Mouse (Mus musculus): ENCODE data around the gene Gm20431.

The Gm20431 gene

DNA sequence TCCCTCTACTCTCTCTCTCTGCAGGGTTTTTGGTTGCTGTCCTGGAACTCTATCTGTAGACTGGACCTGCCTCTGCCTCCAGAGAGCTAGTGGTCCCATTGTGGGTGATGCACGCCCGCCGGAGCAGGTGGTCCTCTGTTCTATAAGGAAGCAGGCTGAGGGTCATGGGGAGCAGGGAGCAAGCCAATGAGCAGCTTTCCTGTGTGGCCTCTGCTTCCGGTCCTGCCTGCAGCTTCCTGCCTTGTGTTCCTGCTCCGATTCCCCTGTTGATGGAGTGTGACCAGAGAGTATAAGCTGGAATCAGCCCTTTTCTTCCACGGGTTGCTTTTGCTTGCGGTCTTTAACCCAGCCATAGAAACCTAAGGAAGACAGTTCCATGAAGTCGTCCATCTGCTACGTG, 93.2 kb downstream of the Gm20431 start:
- DNase-seq (ENCODE audit: low spot score): no peak

DNA sequence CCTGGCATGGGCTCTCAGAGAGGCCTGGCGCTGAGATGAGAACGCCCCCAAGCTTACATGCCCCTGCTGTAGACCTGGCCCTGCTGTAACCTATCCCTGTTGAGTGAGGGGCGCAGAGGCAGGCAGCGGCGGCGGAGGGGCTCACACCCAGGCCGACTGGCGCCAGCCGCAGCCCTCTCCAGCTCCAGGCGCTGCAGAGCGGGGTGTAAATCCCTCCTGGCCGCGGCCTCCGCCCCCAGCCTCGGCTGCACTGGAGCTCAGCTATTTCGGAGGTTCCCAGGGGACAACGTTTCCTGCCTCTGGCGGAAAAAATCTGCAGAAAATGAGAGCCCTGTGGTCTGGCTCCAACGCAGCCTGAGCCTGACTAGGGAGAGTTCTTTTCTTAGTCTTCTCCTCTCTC, 95.6 kb downstream of the Gm20431 start:
- DNase-seq (ENCODE audit: low spot score): no peak

DNA sequence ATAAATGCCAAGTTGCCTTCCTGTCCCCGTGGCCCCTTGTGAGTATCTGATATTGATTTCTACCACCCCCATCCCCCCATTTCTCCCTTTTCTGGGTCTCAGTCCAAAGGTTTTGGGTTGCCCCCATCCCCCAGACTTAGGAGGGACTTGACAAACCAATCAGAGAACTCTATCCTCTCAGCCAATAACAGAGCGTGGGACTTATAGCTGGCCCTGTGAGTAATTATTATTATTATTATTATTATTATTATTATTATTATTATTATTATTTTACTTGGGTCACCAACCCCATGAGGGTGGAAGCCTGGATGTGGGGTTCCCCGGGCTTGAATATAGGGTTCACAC, 96.0 kb downstream of the Gm20431 start:
- no peak for DNase-seq (ENCODE audit: low spot score)

DNA sequence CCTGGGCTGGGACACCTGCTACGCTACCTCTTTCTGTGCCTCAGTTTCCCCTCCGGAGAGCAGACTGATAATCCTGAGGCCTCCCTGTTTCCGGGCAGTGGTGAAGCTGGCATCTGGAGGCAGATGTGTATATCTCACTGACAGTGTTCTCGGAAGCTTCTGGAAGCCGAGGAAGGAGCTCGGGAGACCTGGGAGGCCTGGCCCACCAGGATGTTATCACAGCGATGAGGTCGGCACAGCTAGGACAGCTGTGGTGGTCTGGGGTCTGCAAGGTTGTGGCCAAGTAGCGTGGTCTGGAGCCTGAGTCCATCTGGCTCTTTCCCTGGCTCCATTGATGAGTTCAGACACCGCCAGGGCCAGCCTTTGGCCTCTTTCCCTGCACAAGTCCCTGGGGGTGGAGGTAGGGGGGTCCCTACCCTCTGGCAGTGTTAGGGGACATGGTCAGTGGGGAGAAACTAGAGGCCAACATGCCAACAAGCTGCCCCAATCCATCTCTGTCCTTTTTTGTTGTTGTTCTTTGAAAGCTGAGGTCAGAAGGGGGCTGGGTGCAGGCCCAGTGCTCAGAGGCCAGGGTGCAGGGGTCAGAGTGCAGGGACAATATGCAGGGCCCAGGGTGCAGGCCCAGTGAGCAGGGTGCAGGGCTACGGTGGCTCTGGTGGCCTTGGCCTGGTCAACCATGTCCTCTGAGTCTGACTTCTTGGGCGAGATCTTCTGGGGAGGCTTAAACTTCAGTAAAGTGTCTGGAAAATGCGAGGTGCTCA, 96.6 kb downstream of the Gm20431 start:
- DNase-seq (ENCODE audit: low spot score): no peak

DNA sequence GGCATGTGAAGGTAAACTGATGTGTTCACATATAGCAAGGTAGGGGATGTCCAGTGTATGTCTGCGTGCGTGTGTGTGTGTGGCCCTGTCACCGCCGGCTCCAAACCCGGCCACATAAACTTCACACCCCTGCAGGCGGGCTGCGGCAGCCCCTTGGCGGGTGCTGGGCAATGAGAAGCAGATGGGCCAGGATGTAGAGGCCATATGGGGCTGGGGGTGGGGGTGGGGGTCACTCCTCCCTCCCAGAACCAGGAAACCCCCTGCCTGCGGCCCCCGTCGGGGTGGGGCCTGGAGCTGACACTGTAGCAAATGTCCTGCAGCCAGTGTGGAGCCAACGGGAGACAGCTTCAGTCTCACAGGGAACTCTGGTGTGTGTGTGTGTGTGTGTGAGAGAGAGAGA, 97.6 kb downstream of the Gm20431 start:
- no peak for DNase-seq (ENCODE audit: low spot score)

DNA sequence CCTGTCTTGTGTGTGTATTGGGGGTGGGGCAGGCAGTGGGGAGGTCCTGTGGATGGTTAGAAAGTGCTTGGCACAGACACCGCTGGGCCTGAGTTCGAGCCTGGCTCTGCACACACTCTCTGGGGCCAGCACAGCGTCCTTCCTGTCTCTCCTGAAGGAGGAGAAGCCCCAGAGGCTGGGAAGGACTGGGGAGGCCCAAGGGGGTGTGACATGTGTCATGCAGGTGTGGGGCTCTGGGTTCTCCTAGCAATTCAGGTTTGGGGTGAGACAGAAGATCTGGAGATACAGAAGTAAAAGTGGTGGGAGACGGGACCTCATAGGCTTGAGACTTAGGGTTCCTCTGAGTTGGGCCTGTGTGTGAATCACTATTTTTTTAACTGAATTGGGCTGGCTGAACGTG, 98.3 kb downstream of the Gm20431 start:
- DNase-seq (ENCODE audit: low spot score): no peak

DNA sequence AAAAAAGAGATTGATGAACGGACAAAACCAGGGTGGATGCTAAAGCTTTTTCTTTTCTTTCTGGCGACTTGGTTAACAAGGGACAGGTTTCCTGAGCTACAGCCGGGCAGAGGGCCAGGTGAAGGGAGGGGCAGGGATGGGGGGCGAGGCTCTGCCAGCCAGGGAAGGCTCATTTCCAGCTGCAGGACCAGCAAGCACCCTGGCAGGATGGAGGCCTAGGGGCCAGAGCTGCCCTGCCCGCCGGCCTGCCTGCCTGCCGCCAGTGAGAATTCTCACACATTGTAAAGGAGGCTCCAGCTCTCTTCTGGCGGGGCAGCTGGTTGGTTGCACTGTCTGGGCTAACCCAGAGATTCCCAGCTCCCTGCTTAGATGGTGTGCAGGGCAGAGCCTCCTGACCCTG, 99.2 kb downstream of the Gm20431 start:
- DNase-seq (ENCODE audit: low spot score): no peak

DNA sequence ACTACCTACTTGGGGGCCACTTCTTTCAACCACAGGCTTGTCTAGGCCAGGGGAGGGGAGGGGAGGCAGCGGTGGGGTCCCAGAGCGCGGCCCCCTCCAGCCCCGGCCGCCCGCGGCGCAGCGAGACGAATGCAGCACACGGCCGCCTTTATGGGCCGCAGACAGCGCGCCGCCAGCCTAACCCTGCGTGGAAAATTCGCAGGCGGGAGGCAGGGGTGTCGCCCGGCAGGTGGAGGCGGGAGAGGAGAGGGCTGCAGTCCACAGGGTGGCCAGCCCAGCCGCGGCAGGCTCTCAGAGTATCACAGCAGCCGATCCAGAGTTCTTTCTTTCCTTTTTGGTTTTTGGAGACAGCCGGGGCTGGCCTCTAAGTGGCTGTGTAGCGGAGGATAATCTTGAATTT, 101.9 kb downstream of the Gm20431 start:
- DNase-seq (ENCODE audit: low spot score): no peak
